In genomic region chr7:113774039-113774438, GRCm38 (mm10) we compare ENCODE assay signal across 8 mouse cellular contexts. TPM values are rescaled to one million over a fixed set of nuclear protein-coding genes. Genes with fewer than 3 reads are reported as not detected.
DNase-seq lines count a peak whose midpoint lies in the region; ATAC-seq and TF ChIP-seq lines count a peak whose summit lies in the region.

No protein-coding gene starts in this region.

- no peaks in the 10 kb centered on the region for H3K36me3 ChIP-seq in forebrain, embryonic 14.5 days (ENCODE audit: control insufficient read depth, insufficient read depth, low read length)
- no peaks in the 10 kb centered on the region for H3K36me3 ChIP-seq in hindbrain, embryonic 16.5 days (ENCODE audit: control insufficient read depth, insufficient read depth, low read length)
- no peaks in the 10 kb centered on the region for H3K36me3 ChIP-seq in limb, embryonic 15.5 days
- H3K36me3 ChIP-seq in midbrain, postnatal 0 days (ENCODE audit: insufficient read depth, low read length), result no peaks in the 10 kb centered on the region
- H3K36me3 ChIP-seq in splenic B cell, adult 2 months (ENCODE audit: control insufficient read depth, insufficient read depth, low read length, poor library complexity, severe bottlenecking), result no peaks in the 10 kb centered on the region

- TF ChIP-seq CTCF in midbrain, postnatal 0 days (IDR thresholded peaks at IDR 0.05), result peak; percentile 77

- H3K9me3 ChIP-seq in forebrain, embryonic 14.5 days (replicated peaks; ENCODE audit: control insufficient read depth, low read length), result no peaks in the 10 kb centered on the region; the same call in 1 of the 2 replicates
- peaks cover 2% of the 10 kb centered on the region for H3K9me3 ChIP-seq in hindbrain, embryonic 16.5 days (ENCODE audit: control insufficient read depth, low read length)
- H3K9me3 ChIP-seq in limb, embryonic 15.5 days, result no peaks in the 10 kb centered on the region
- no peaks in the 10 kb centered on the region for H3K9me3 ChIP-seq in midbrain, postnatal 0 days (ENCODE audit: low read length)

- peak; percentile 78 for ATAC-seq in frontal cortex, adult (ENCODE audit: low TSS enrichment)
- ATAC-seq in forebrain, embryonic 14.5 days, result peak; percentile 54; the same call in 1 of the 2 replicates
- ATAC-seq in hindbrain, embryonic 16.5 days, result 0 out of 2 replicates have a peak, but pooled peaks have one; percentile 37
- ATAC-seq in limb, embryonic 15.5 days (ENCODE audit: insufficient number of reproducible peaks, low FRiP score, low TSS enrichment, low read depth), result peak; percentile 40; the same call in 1 of the 2 replicates
- ATAC-seq in midbrain, postnatal 0 days (ENCODE audit: low FRiP score), result no peak

- no peaks in the 10 kb centered on the region for H3K27me3 ChIP-seq in forebrain, embryonic 14.5 days (replicated peaks; ENCODE audit: control insufficient read depth, insufficient read depth, low read length)
- H3K27me3 ChIP-seq in hindbrain, embryonic 16.5 days (replicated peaks; ENCODE audit: control insufficient read depth, insufficient read depth, low read length), result no peaks in the 10 kb centered on the region
- H3K27me3 ChIP-seq in limb, embryonic 15.5 days, result no peaks in the 10 kb centered on the region
- H3K27me3 ChIP-seq in midbrain, postnatal 0 days (ENCODE audit: insufficient read depth, low read length), result no peaks in the 10 kb centered on the region
- H3K27me3 ChIP-seq in splenic B cell, adult 2 months (ENCODE audit: control insufficient read depth, insufficient read depth, low read length, poor library complexity, severe bottlenecking), result no peaks in the 10 kb centered on the region

- no peak overlapping the region for H3K9ac ChIP-seq in forebrain, embryonic 14.5 days (ENCODE audit: low read length)
- no peak overlapping the region for H3K9ac ChIP-seq in hindbrain, embryonic 16.5 days (ENCODE audit: low read depth, low read length)
- no peak overlapping the region for H3K9ac ChIP-seq in limb, embryonic 15.5 days
- H3K9ac ChIP-seq in midbrain, postnatal 0 days (replicated peaks; ENCODE audit: low read length, poor library complexity, severe bottlenecking), result no peak overlapping the region

- H3K4me2 ChIP-seq in forebrain, embryonic 14.5 days (ENCODE audit: low read length), result no peak overlapping the region
- H3K4me2 ChIP-seq in hindbrain, embryonic 16.5 days (ENCODE audit: low read length), result no peak overlapping the region
- H3K4me2 ChIP-seq in limb, embryonic 15.5 days, result no peak overlapping the region
- no peak overlapping the region for H3K4me2 ChIP-seq in midbrain, postnatal 0 days (ENCODE audit: low read depth, low read length, poor library complexity, severe bottlenecking)

- WGBS in forebrain, embryonic 14.5 days, result 19% methylated on average over 7 of the region's 7 CpGs
- 13% methylated on average over 7 of the region's 7 CpGs for WGBS in hindbrain, embryonic 16.5 days
- WGBS in limb, embryonic 15.5 days, result 11% methylated on average over 7 of the region's 7 CpGs
- 16% methylated on average over 7 of the region's 7 CpGs for WGBS in midbrain, postnatal 0 days

- no peak overlapping the region for H3K4me3 ChIP-seq in forebrain, embryonic 14.5 days (ENCODE audit: low read depth, low read length)
- H3K4me3 ChIP-seq in hindbrain, embryonic 16.5 days (ENCODE audit: low read length), result no peak overlapping the region
- no peak overlapping the region for H3K4me3 ChIP-seq in limb, embryonic 15.5 days
- no peak overlapping the region for H3K4me3 ChIP-seq in midbrain, postnatal 0 days (ENCODE audit: low read depth, low read length)

- DNase-seq in frontal cortex, postnatal 14 days (ENCODE audit: low spot score in 2 of 2), result no peak
- DNase-seq in c-Kit-positive CD71-negative TER-119-negative erythroid progenitor cells, embryonic 14.5 days (ENCODE audit: low read depth), result peak; percentile 19
- DNase-seq in forebrain, embryonic 14.5 days (ENCODE audit: low spot score), result peak; percentile 61
- peak; percentile 49 for DNase-seq in midbrain, postnatal 0 days (ENCODE audit: low spot score)
- DNase-seq in splenic B cell, adult 2 months (ENCODE audit: low read depth, low spot score), result peak; percentile 64

- H3K4me1 ChIP-seq in forebrain, embryonic 14.5 days (ENCODE audit: control insufficient read depth, insufficient read depth, low read length), result peaks cover 8% of the 10 kb centered on the region; the same call in 1 of the 2 replicates
- H3K4me1 ChIP-seq in hindbrain, embryonic 16.5 days (ENCODE audit: control insufficient read depth, insufficient read depth, low read depth, low read length), result no peaks in the 10 kb centered on the region
- H3K4me1 ChIP-seq in limb, embryonic 15.5 days, result peaks cover 8% of the 10 kb centered on the region
- H3K4me1 ChIP-seq in midbrain, postnatal 0 days (ENCODE audit: insufficient read depth, low read length), result no peaks in the 10 kb centered on the region

- H3K27ac ChIP-seq in forebrain, embryonic 14.5 days (ENCODE audit: low read depth, low read length), result no peak overlapping the region
- H3K27ac ChIP-seq in hindbrain, embryonic 16.5 days (ENCODE audit: low read depth, low read length), result no peak overlapping the region
- no peak overlapping the region for H3K27ac ChIP-seq in limb, embryonic 15.5 days
- H3K27ac ChIP-seq in midbrain, postnatal 0 days (ENCODE audit: low read depth, low read length), result no peak overlapping the region

RNA-seq across cellular contexts. Expression of gene Spon1, which starts 8.2 kb away (rescaled TPM):
- polyA plus RNA-seq in forebrain, embryonic 14.5 days (2014; fragmentation: Nextera tagmentation; extraction: Ambion mirVana), result 10.4 and 15.2 TPM in 2 replicates
- polyA plus RNA-seq in hindbrain, embryonic 16.5 days (2015; fragmentation: Nextera tagmentation; extraction: Ambion mirVana), result 64.3 and 77.1 TPM in 2 replicates
- polyA plus RNA-seq in limb, embryonic 15.5 days (2015; fragmentation: Nextera tagmentation; extraction: Ambion mirVana), result 19.1 and 20.8 TPM in 2 replicates
- total RNA-seq in midbrain, postnatal 0 days (2014; rRNA removed), result 32.9 and 35.7 TPM in 2 replicates
- polyA plus RNA-seq in midbrain, postnatal 0 days (2015; fragmentation: Nextera tagmentation; extraction: Ambion mirVana), result 39.5 and 40.2 TPM in 2 replicates

Comparison
In these comparisons a context has a peak if more than half of its experiments do, and no peak if none do; other contexts are left out.
1. DNase-seq: peak in c-Kit-positive CD71-negative TER-119-negative erythroid progenitor cells, embryonic 14.5 days (single experiment), forebrain, embryonic 14.5 days (single experiment), midbrain, postnatal 0 days (single experiment) and splenic B cell, adult 2 months (single experiment); none in frontal cortex, postnatal 14 days (0 of 2).